Mouse (Mus musculus) kidney, adult 8-10 months (tissue): ENCODE results near the gene Ctcfl.

Source experiments
- DNase-seq, 2 experiments: peaks; one replicate each; pipeline ENCODE4 v3.0.0; 2022

Gene Ctcfl

GRCm38 (mm10) chr2:173119023-173119944, at the start of gene Ctcfl:
Ctcfl (minus strand) TSS chr2:173119525.
- DNase-seq, result no peak

GRCm38 (mm10) chr2:173168411-173168851, 49.1 kb upstream of the Ctcfl start:
- DNase-seq, result peak; percentile 12 to 15

- DNase-seq, result peak in 1 of 2 experiments; percentile 19
Observed at GRCm38 (mm10) chr2:173165357-173165756, 46.0 kb upstream of the Ctcfl start.

- DNase-seq, result peak; percentile 47 to 69
Observed at GRCm38 (mm10) chr2:173164946-173165345, 45.6 kb upstream of the Ctcfl start.

GRCm38 (mm10) chr2:173164358-173164757, 45.0 kb upstream of the Ctcfl start:
- DNase-seq, result peak in 1 of 2 experiments; percentile 78

- DNase-seq, result peak; percentile 53 to 79
Observed at GRCm38 (mm10) chr2:173163380-173163779, 44.1 kb upstream of the Ctcfl start.

- peak; percentile 82 to 85 for DNase-seq
Observed at GRCm38 (mm10) chr2:173159354-173160311, 40.3 kb upstream of the Ctcfl start.

GRCm38 (mm10) chr2:173158390-173159055, 39.2 kb upstream of the Ctcfl start:
- DNase-seq, result peak in 1 of 2 experiments; percentile 25

- no peak for DNase-seq
Observed at GRCm38 (mm10) chr2:173157871-173158270, 38.5 kb upstream of the Ctcfl start.

- peak in 1 of 2 experiments; percentile 51 for DNase-seq
Observed at GRCm38 (mm10) chr2:173157376-173157775, 38.1 kb upstream of the Ctcfl start.

- DNase-seq, result peak in 1 of 2 experiments; percentile 17
Observed at GRCm38 (mm10) chr2:173156923-173157322, 37.6 kb upstream of the Ctcfl start.

GRCm38 (mm10) chr2:173155907-173156306, 36.6 kb upstream of the Ctcfl start:
- DNase-seq, result peak in 1 of 2 experiments; percentile 34

- DNase-seq, result peak in 1 of 2 experiments; percentile 16
Observed at GRCm38 (mm10) chr2:173154962-173155361, 35.6 kb upstream of the Ctcfl start.

- DNase-seq, result no peak
Observed at GRCm38 (mm10) chr2:173154513-173154912, 35.2 kb upstream of the Ctcfl start.

GRCm38 (mm10) chr2:173153266-173153665, 33.9 kb upstream of the Ctcfl start:
- no peak for DNase-seq

- DNase-seq, result peak; percentile 94 to 95
Observed at GRCm38 (mm10) chr2:173152436-173153151, 33.3 kb upstream of the Ctcfl start, which contains the start of gene Pck1. Pck1 (plus strand) TSS chr2:173153048.

GRCm38 (mm10) chr2:173151784-173152284, 32.5 kb upstream of the Ctcfl start:
- DNase-seq, result no peak

GRCm38 (mm10) chr2:173151352-173151751, 32.0 kb upstream of the Ctcfl start:
- DNase-seq, result no peak

- DNase-seq, result no peak
Observed at GRCm38 (mm10) chr2:173148001-173148400, 28.7 kb upstream of the Ctcfl start.

GRCm38 (mm10) chr2:173146728-173147127, 27.4 kb upstream of the Ctcfl start:
- DNase-seq, result no peak

- DNase-seq, result no peak
Observed at GRCm38 (mm10) chr2:173145808-173146207, 26.5 kb upstream of the Ctcfl start.
